Mouse (Mus musculus) heart, postnatal 0 days (tissue): ENCODE measurements around the gene Dennd6b.

ENCODE experiments used
- CTCF ChIP-seq: IDR thresholded peaks from 2 replicates; pipeline ENCODE4 v1.5.1; 2016; ENCODE audit warnings: antibody characterized with exemption, control low read depth, low read depth
- EP300 ChIP-seq: IDR thresholded peaks from 2 replicates; pipeline ENCODE4 v1.6.1; 2016; ENCODE audit warnings: antibody characterized with exemption, low read depth

- TF ChIP-seq EP300: no peak
- no peak for TF ChIP-seq CTCF
These were observed 48.4 kb downstream of the Dennd6b start for GRCm38 (mm10) chr15:89147895-89148294.
